Mouse (Mus musculus): ENCODE results near the gene Mpp3.

Gene Mpp3

GRCm38 (mm10) chr11:101974923-101975322 lies 53.3 kb downstream of the Mpp3 start:
- peak; percentile 58 for DNase-seq (ENCODE audit: low spot score)

GRCm38 (mm10) chr11:101974181-101974580 lies 54.1 kb downstream of the Mpp3 start:
- no peak for DNase-seq (ENCODE audit: low spot score)

- no peak for DNase-seq (ENCODE audit: low spot score)
Observed at GRCm38 (mm10) chr11:101973496-101973895, 54.8 kb downstream of the Mpp3 start.

- no peak for DNase-seq (ENCODE audit: low spot score)
Observed at GRCm38 (mm10) chr11:101972651-101973050, 55.6 kb downstream of the Mpp3 start.

GRCm38 (mm10) chr11:101972097-101972496 lies 56.2 kb downstream of the Mpp3 start:
- no peak for DNase-seq (ENCODE audit: low spot score)

GRCm38 (mm10) chr11:101971410-101971809 lies 56.9 kb downstream of the Mpp3 start:
- DNase-seq (ENCODE audit: low spot score): no peak

- DNase-seq (ENCODE audit: low spot score): no peak
Observed at GRCm38 (mm10) chr11:101969835-101970234, 58.4 kb downstream of the Mpp3 start.

- DNase-seq (ENCODE audit: low spot score): peak; percentile 94
Observed at GRCm38 (mm10) chr11:101968791-101969190, 59.5 kb downstream of the Mpp3 start.

- no peak for DNase-seq (ENCODE audit: low spot score)
Observed at GRCm38 (mm10) chr11:101968311-101968710, 60.0 kb downstream of the Mpp3 start.

GRCm38 (mm10) chr11:101966965-101967614 lies 61.2 kb downstream of the Mpp3 start, which contains the start of gene Sost:
Gene Sost (minus strand): TSS chr11:101967015.
- peak; percentile 24 for DNase-seq (ENCODE audit: low spot score)

- no peak for DNase-seq (ENCODE audit: low spot score)
Observed at GRCm38 (mm10) chr11:101965553-101965952, 62.7 kb downstream of the Mpp3 start.

GRCm38 (mm10) chr11:101964647-101965046 lies 63.6 kb downstream of the Mpp3 start:
- peak; percentile 61 for DNase-seq (ENCODE audit: low spot score)

GRCm38 (mm10) chr11:101963473-101964291 lies 64.6 kb downstream of the Mpp3 start:
- peak; percentile 71 for DNase-seq (ENCODE audit: low spot score)

GRCm38 (mm10) chr11:101963043-101963442 lies 65.2 kb downstream of the Mpp3 start:
- no peak for DNase-seq (ENCODE audit: low spot score)

- no peak for DNase-seq (ENCODE audit: low spot score)
Observed at GRCm38 (mm10) chr11:101957476-101957875, 70.8 kb downstream of the Mpp3 start.

GRCm38 (mm10) chr11:101953441-101953840 lies 74.8 kb downstream of the Mpp3 start:
- DNase-seq (ENCODE audit: low spot score): no peak

- peak; percentile 53 for DNase-seq (ENCODE audit: low spot score)
Observed at GRCm38 (mm10) chr11:101952541-101953341, 75.5 kb downstream of the Mpp3 start.

GRCm38 (mm10) chr11:101950021-101950420 lies 78.2 kb downstream of the Mpp3 start:
- no peak for DNase-seq (ENCODE audit: low spot score)

Data from embryo, embryonic 10 days (tissue).